Mouse (Mus musculus): Measurements from ENCODE around the gene Olfr851. TPM values are rescaled to one million over a fixed set of nuclear protein-coding genes. Genes with fewer than 3 reads are reported as not detected.

The Olfr851 gene
- polyA plus RNA-seq (2012; rRNA removed) = not detected in 2 replicates

GRCm38 (mm10) chr9:19492995-19493394 lies at the start of gene Olfr851:
Olfr851 (plus strand) TSS chr9:19493295.

DNA sequence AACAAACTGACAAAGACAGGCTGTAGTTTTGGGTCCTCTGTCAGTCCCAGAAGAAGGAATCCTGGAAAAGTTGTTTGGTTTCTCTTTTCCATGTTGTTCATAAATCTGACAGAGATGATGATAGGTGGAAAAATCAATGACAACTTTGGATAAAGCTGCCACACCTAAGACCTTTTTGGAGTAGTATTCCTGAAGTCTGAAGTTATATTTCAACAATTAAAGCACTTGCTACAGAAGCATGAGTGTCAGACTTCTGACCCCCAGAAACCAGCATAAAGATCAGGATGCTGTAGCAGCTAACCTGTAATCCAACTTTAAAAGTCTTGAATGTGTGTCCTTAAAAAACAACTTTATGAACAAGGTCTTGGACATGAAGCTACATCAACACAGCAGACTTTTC lies 14.9 kb upstream of the Olfr851 start, which contains the start of gene Olfr850:
Gene Olfr850, minus strand, starts transcription at position 101 of the 400 bp plus-strand sequence.

GRCm38 (mm10) chr9:19540976-19541375 lies 47.9 kb downstream of the Olfr851 start, which contains the start of gene Olfr853:
Olfr853 (minus strand) TSS chr9:19541076.

Other genes with a start within 250 kb of the Olfr851 start
- not detected in 2 replicates for gene Olfr843, start 241.3 kb upstream of the Olfr851 start, polyA plus RNA-seq (2012; rRNA removed)
- gene Olfr844, start 176.9 kb upstream of the Olfr851 start, polyA plus RNA-seq (2012; rRNA removed) = not detected in 2 replicates
- not detected in 2 replicates for gene Olfr845, start 156.8 kb upstream of the Olfr851 start, polyA plus RNA-seq (2012; rRNA removed)
- gene Olfr846, start 129.3 kb upstream of the Olfr851 start, polyA plus RNA-seq (2012; rRNA removed) = not detected in 2 replicates
- gene Olfr847, start 114.6 kb upstream of the Olfr851 start, polyA plus RNA-seq (2012; rRNA removed) = not detected in 2 replicates
- gene Olfr849, start 53.0 kb upstream of the Olfr851 start, polyA plus RNA-seq (2012; rRNA removed) = not detected in 2 replicates
- gene Olfr850, start 15.0 kb upstream of the Olfr851 start, polyA plus RNA-seq (2012; rRNA removed) = not detected in 2 replicates
- not detected in 2 replicates for gene Olfr853, start 47.8 kb downstream of the Olfr851 start, polyA plus RNA-seq (2012; rRNA removed)
- gene Olfr854, start 74.1 kb downstream of the Olfr851 start, polyA plus RNA-seq (2012; rRNA removed) = not detected in 2 replicates
- gene Olfr855, start 89.3 kb downstream of the Olfr851 start, polyA plus RNA-seq (2012; rRNA removed) = not detected in 2 replicates
- gene Zfp317, start 128.8 kb downstream of the Olfr851 start, polyA plus RNA-seq (2012; rRNA removed) = 29.1 and 32.6 TPM in 2 replicates
- gene Olfr857, start 216.1 kb downstream of the Olfr851 start, polyA plus RNA-seq (2012; rRNA removed) = 0.06 TPM in 1 of 2 replicates, not detected in the other

Data from central nervous system, embryonic 11.5 days (tissue).